Mouse (Mus musculus) CD4-positive, CD25-positive, alpha-beta regulatory T cell, adult 2 months (primary cell): Measurements from ENCODE around the gene Tmem245.

ENCODE experiments used
- DNase-seq: peaks from one replicate; pipeline ENCODE4 v3.0.0-alpha.2; 2012; ENCODE audit warnings: low read depth, low spot score

Gene Tmem245

GRCm38 (mm10) chr4:56946641-56947640 lies at the start of gene Tmem245:
Gene Tmem245 (minus strand): TSS chr4:56947437.
- DNase-seq: peak; percentile 96

- peak; percentile 7 for DNase-seq
Measured at GRCm38 (mm10) chr4:56993331-56993730, 46.1 kb upstream of the Tmem245 start.

GRCm38 (mm10) chr4:56991951-56992350 lies 44.7 kb upstream of the Tmem245 start:
- no peak for DNase-seq

- DNase-seq: no peak
Measured at GRCm38 (mm10) chr4:56990215-56990584, 43.0 kb upstream of the Tmem245 start, which contains the start of gene Frrs1l. Gene Frrs1l (minus strand): TSS chr4:56990391.

- no peak for DNase-seq
Measured at GRCm38 (mm10) chr4:56989431-56990214, 42.4 kb upstream of the Tmem245 start.

GRCm38 (mm10) chr4:56965586-56966179 lies 18.4 kb upstream of the Tmem245 start:
- no peak for DNase-seq

GRCm38 (mm10) chr4:56963687-56964086 lies 16.4 kb upstream of the Tmem245 start:
- no peak for DNase-seq

GRCm38 (mm10) chr4:56961320-56961925 lies 14.2 kb upstream of the Tmem245 start:
- no peak for DNase-seq

- DNase-seq: no peak
Measured at GRCm38 (mm10) chr4:56957518-56957917, 10.3 kb upstream of the Tmem245 start.

GRCm38 (mm10) chr4:56953235-56953634 lies 6.0 kb upstream of the Tmem245 start:
- no peak for DNase-seq

GRCm38 (mm10) chr4:56951701-56952100 lies 4.5 kb upstream of the Tmem245 start:
- DNase-seq: no peak

GRCm38 (mm10) chr4:56949494-56949893 lies 2.3 kb upstream of the Tmem245 start:
- peak; percentile 56 for DNase-seq

- no peak for DNase-seq
Measured at GRCm38 (mm10) chr4:56946180-56946579, 1.1 kb downstream of the Tmem245 start.

GRCm38 (mm10) chr4:56944286-56944685 lies 3.0 kb downstream of the Tmem245 start:
- peak; percentile 25 for DNase-seq

GRCm38 (mm10) chr4:56943258-56943657 lies 4.0 kb downstream of the Tmem245 start:
- DNase-seq: no peak

- no peak for DNase-seq
Measured at GRCm38 (mm10) chr4:56942567-56942966, 4.7 kb downstream of the Tmem245 start.

GRCm38 (mm10) chr4:56941481-56941880 lies 5.8 kb downstream of the Tmem245 start:
- DNase-seq: no peak

- no peak for DNase-seq
Measured at GRCm38 (mm10) chr4:56937136-56937535, 10.1 kb downstream of the Tmem245 start.

GRCm38 (mm10) chr4:56935327-56935726 lies 11.9 kb downstream of the Tmem245 start:
- peak; percentile 28 for DNase-seq

- no peak for DNase-seq
Measured at GRCm38 (mm10) chr4:56933154-56933553, 14.1 kb downstream of the Tmem245 start.

GRCm38 (mm10) chr4:56932096-56932495 lies 15.1 kb downstream of the Tmem245 start:
- no peak for DNase-seq
